Mouse (Mus musculus) liver (tissue): ENCODE results near the gene Os9.
"Not testable (repeated sequence)": the region's sequence is repeated elsewhere in the genome, so short reads cannot be mapped to it uniquely, and the experiment has no call there.

Experiments
- DNase-seq: peaks from one replicate; pipeline ENCODE4 v3.0.0-alpha.2; 2020; ENCODE audit warnings: mixed read lengths

Os9 gene

GRCm38 (mm10) chr10:127062101-127062500 lies 58.8 kb downstream of the Os9 start:
- DNase-seq, result not testable (repeated sequence)

GRCm38 (mm10) chr10:127061513-127061912 lies 59.4 kb downstream of the Os9 start:
- no peak for DNase-seq

- DNase-seq, result no peak
These were observed 59.8 kb downstream of the Os9 start for GRCm38 (mm10) chr10:127061085-127061484.

DNA sequence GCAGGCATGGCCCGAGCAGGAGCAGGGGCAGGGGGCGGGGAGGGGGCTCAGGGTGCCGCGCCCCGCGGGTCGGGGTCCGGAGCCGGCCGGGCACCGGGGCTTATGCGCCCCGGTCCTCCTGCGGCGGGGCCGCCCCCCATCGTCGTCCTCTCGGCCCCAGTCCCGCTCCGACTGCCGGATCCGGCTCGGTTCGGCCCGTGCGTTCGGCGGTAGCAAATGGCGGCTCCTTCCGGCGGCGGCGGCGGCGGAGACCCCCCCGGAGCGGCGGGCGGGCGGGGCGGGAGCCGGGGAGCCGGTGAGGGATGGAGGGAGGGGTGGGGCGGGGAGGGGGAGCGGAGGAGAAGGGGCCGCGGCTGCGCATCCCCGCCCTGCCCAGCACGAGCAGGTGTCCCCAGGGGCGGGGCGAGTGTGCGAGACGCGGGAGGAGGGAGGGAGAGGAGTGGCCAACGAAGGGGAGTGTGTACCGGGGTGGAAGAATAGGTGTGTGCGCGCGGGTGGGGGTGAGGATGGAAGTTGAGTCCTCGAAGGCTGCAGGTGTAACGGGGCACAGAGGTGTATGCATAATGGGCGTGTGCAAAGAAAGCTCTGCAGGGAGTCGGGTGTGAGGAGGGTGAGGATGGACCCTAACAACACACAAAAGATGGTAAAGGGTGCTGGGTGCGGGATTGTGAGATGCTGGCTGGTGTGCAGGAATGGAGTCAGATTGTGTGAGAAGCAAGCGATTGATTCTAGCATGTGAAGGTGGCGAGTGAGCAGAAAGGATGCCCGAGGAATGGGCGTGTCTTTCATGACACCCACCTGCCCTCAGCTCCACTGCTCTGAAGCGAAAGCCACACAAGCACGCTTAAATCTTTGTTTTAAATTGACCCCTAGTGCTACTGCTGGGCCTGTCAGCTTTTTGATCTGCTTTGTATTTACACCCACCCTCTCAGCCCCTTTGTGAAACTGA lies 60.7 kb downstream of the Os9 start, which contains the start of gene March9:
Gene March9, minus strand, starts transcription at position 217 of the 949 bp plus-strand sequence.
- DNase-seq, result peak; percentile 72

GRCm38 (mm10) chr10:127059174-127059967 lies 61.6 kb downstream of the Os9 start:
- DNase-seq, result no peak

DNA sequence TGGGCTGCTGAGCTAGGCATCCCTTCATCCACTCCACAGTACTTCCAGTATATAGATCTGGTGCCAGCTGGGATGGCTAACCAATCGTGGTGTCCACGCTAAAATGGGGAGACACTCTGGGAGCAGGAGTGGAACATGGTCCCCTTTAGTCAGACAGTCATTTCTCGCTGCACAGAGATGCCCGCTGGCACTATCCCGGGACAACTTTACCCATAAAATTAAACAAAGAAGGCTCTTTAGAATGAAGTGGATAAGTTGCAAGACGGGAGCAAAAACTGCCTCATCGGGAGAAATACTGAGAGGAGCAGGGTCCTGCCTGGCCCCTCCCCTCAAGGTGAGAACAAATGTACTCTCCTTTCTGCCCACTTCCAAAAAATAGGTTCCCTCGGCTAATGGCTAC lies 62.2 kb downstream of the Os9 start:
- no peak for DNase-seq

DNA sequence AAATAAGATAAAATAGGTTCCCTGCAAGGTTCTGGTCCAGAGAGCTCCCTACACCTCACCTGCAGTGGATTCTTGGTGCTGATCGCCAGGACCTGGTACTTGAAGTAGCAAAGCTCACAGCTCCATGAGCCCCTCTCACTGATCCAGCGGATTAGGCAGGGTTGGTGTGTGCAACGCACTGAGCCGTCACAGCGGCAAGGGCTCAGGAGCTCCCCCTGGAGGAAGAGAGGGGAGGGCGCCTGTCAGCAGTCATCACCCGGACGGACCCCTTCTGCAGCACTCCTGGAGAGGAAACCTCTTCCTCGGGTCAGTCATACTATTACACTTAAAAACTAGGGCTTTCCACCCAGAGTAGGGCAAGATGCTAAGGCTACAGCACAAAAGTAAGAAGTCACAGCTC lies 62.8 kb downstream of the Os9 start:
- DNase-seq, result peak; percentile 74

GRCm38 (mm10) chr10:127056490-127056889 lies 64.4 kb downstream of the Os9 start:
- no peak for DNase-seq

GRCm38 (mm10) chr10:127055406-127055805 lies 65.5 kb downstream of the Os9 start:
- no peak for DNase-seq

GRCm38 (mm10) chr10:127054646-127055045 lies 66.3 kb downstream of the Os9 start:
- no peak for DNase-seq

GRCm38 (mm10) chr10:127050119-127050474 lies 70.8 kb downstream of the Os9 start:
- DNase-seq, result no peak

DNA sequence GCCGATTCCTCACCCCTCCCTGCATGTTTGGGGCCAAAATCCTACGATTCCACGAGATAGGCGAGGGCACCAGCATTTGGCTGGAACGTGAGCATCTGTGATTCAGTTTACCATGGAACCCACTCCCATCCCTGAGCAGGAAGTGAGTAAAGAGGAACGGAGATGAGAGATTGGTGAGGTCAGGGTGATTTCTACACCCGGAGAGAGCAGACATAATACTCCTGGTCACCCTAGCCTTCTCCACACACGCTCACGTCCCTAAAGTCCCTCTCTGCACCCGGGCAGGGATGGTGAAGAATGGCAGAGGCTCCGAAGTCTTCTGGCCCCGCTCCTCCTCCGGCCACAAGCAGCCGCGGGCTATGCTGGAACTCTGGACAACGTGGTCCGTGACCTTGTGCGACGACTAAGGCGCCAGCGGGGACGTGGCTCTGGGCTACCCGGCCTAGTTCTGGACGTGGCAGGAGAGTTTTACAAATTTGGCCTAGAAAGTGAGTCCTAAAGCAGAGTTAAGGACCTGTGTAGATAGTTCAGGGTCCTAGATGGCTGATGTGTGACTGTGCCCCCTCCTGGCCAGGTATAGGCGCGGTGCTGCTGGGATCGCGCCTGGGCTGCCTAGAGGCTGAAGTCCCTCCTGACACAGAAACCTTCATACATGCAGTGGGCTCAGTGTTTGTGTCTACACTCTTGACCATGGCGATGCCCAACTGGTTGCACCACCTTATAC lies 71.4 kb downstream of the Os9 start:
- no peak for DNase-seq

DNA sequence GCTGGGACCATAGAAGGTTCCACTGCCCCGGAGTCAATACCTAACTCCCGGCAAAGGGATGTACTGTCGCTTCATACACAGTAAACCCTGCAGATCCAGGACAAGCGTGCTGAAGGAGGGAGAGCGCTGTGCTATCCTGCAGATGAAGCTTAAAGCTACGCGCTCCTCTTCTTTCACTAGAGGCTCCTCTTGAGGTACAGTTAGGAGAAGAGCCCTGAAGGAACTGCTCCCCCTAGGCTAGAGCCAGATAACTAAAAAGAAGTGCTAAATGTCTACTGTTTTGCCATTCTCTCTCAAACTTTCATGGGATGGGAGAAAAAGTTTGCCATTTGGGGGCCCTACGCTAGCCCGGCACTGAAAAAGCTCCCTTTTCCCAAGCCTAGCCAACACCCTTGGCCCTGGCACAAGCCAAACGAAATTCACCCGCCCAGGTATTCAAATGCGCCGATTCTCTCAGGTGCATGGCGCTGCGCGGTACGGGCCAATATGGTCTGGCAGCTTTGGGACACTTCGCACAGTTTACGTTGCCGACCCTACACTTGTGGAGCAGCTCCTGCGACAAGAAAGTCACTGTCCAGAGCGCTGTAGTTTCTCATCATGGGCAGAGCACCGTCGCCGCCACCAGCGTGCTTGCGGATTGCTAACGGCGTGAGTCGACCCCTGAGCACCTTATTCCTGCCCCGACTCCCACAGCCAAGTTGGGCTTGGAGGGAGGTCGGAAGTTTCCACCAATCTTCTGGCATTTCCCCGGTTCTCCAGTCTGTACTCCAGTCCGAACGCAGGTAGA lies 72.1 kb downstream of the Os9 start:
- no peak for DNase-seq

DNA sequence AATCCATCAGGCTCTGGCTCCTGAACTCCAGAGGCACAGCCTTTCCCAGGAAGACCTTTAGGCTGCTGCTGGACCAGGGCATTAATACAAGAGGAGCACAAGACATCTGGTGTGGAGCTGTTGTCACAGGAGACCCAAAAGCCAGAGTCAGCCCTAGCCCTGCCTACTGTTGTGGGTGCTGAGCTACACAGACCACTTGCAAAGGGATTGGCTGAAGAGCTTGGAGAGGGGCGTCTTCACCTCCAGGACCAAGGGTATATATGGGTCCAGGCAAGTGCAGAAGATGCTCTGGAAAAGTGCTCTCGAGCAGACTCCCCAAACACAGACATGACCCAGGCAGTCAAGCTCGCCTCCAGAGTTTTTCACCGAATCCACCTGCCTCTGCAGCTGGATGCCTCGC lies 73.0 kb downstream of the Os9 start, which contains the start of gene Cyp27b1:
Gene Cyp27b1, plus strand, starts transcription at position 297 of the 400 bp plus-strand sequence.
- DNase-seq, result no peak
